Mouse (Mus musculus) bone marrow macrophage, adult 2 months (primary cell): ENCODE measurements at regions not wholly inside any gene's neighbourhood (a gene's known extent, or its start where the extent isn't known, plus 50 kb on each side); places are given as distances from the start of the nearest gene placed in this dataset.

Experiments
- CTCF ChIP-seq: IDR thresholded peaks from 2 replicates; pipeline ENCODE4 v1.5.1; 2012; ENCODE audit warnings: low read depth, mild to moderate bottlenecking, low read length, moderate library complexity
- POLR2A ChIP-seq: IDR thresholded peaks from 2 replicates; pipeline ENCODE4 v1.6.1; 2012; ENCODE audit warnings: mild to moderate bottlenecking, low read depth, low read length, borderline replicate concordance

- TF ChIP-seq CTCF (no peak), POLR2A (no peak)
These were observed 383.8 kb downstream of the Med13l start for GRCm38 (mm10) chr5:118944256-118944655.
